Mouse (Mus musculus) heart, adult 10 weeks (tissue): Measurements from ENCODE around the gene Zfp772. TPM values are rescaled to one million over a fixed set of nuclear protein-coding genes. Genes with fewer than 3 reads are reported as not detected.

Experiments
- polyA plus RNA-seq: library from polyadenylated mRNA; stranded (reverse); fragments of 350-450 nt; fragmentation: Illumina TruSeq; extraction: RNeasy Lipid Tissue Mini Kit (QIAGEN cat#74804); gene quantifications from one replicate; pipeline ENCODE4 v1.2.3, GENCODE M21; 2014; ENCODE audit warnings: low read depth, low replicate concordance

Zfp772 gene
- 2.0 TPM for polyA plus RNA-seq

DNA sequence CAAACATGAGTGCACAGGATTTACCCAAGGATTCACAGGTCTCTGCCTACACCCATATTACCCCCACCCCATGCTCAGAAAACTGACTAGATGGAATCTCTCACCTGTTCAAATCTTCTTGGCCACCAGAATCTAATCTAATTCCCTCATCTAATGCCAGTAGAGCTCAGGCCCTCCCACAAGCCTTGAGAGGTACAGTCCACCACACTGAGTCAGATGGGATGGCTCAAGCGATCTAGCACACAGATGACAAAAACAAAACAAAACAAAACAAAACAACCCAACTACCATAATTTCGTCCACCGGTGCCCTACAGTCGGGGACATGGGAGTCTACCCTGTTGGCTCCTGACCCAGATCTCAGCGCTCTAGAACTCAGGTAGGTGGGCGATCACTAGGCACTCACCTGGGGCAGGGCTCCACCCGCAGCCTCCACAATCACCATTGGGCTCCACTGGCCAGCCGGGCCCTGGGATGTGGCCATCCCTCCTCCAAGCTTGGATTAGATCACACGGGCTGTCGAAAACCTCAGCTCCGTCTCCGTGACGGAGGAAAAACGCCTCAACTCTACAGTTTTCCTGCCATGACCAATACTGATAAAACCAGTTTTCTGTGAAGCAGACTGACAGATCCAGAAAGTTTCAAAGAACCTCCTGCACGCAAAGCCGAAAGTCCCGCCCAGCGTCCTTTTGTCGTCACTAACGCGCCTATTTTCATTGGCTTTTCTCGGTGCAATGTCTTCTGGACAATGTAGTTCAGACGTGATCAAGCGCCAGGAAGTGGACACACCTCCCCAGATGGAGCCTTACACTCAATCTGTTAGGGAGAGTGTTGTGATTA lies at the start of gene Zfp772:
Zfp772 (minus strand) TSS at position 686 of the 839 bp plus-strand sequence.

DNA sequence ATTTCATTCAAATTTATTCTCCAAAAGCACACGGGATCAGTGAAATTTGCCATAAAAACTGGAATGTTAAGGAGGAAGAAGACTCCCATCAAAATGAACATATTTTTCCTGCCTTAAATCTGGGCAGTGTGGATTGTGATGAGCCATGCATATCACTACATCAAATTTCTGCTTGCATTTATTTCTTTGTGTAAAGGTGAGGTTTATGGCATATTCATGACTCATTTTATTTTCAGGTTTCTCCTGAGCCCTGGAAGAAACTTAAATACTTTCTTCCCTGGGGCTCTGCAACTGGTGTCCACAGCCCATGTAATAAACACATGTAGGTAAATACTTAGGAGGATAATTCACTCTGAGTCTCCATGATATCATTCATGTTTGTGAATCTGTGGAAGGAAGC lies 37.4 kb upstream of the Zfp772 start, which contains the start of gene Vmn2r29:
Vmn2r29 (minus strand) TSS at position 101 of the 400 bp plus-strand sequence.

DNA sequence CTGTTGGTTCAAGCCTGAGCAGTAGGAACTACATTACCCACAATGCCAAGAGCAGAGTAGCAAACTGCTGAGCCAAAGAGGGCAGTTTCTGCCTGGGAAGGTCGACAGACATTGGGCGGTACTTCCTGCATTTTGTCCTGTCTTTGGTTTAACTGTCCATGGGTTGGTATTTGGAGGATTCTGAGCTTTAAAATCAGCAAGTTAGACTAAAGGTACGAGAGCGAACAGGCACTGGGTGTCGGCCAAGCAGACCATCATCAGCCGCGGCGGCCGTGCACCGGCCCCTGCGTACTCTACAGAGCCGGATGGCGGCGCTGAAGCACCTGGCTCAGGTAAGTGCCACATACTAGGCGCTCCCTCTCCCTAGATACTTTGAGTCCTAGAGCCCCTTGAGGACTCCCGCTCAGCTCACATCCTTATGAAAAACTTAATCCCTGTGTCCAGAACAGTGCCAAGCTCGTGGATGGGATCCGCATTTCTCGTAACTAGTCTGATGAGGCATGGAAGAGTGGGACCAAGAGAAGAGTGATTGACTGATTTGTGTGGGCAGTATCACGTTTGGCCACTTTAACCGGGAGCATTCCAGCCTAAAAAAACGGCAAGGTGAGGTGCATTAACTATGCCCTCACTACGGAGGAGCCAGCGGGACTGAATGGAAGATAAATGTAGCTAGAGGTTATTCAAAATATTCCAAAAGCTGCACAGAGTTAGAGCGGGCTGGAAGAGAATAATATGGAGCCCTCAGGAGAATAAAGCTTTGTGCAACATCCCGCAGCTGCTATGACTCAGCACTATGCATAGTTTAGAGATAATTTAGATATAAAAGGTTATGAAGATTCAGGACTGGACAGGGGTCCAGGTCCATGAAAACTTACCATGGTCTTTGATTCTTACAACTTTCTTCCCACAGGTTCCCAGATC lies 38.3 kb downstream of the Zfp772 start, which contains the start of gene Zfp418:
Zfp418 (plus strand) TSS at position 104 of the 921 bp plus-strand sequence.

Other genes with a start within 250 kb of the Zfp772 start
- gene Aurkc, start 214.7 kb downstream of the Zfp772 start, polyA plus RNA-seq, result not detected
- gene Zfp954, start 88.5 kb downstream of the Zfp772 start, polyA plus RNA-seq, result 5.6 TPM
- 0.37 TPM for gene Zfp773, start 73.2 kb downstream of the Zfp772 start, polyA plus RNA-seq
- gene Zfp418, start 38.7 kb downstream of the Zfp772 start, polyA plus RNA-seq, result 1.1 TPM
- gene Vmn2r29, start 37.3 kb upstream of the Zfp772 start, polyA plus RNA-seq, result not detected
- 1.3 TPM for gene Gm45844, start 68.3 kb upstream of the Zfp772 start, polyA plus RNA-seq
- gene Clcn4, start 90.9 kb upstream of the Zfp772 start, polyA plus RNA-seq, result 52.1 TPM
- not detected for gene Vmn2r30, start 127.6 kb upstream of the Zfp772 start, polyA plus RNA-seq
- not detected for gene Gm45783, start 164.6 kb upstream of the Zfp772 start, polyA plus RNA-seq
- not detected for gene Vmn2r31, start 189.7 kb upstream of the Zfp772 start, polyA plus RNA-seq